ENCODE assay signal across 15 mouse cellular contexts in the genomic region with DNA sequence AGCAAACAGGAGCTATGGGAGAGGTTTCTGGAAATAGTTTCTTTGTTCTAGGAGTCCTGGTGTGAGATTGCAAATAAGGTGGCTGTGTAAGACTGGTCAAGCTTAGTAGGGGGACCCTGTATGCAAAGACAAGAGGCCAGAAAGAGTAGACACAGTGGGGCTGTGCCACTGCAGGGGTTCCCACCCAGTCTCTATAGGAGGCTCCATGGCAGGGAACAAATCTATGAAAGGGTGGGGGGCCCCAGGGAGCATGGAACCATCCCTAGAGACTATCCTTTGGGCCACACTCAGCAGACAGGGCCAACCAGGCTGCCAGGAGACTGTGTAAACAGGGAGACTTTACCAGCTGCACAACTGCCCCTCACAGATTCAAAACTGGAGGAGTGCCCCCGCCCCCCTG.
DNase-seq lines count a peak whose midpoint lies in the region; ATAC-seq and TF ChIP-seq lines count a peak whose summit lies in the region.
"Had no signal": no experiment of that assay in that cellular context is flagged by ENCODE, and none has a peak within 500 bp of the region (broad histone marks: within the 10 kb centered on the region; RNA-seq: fewer than 3 reads in every experiment).

No protein-coding gene starts in this region.

- peaks cover under 1% of the 10 kb centered on the region; the same call in 1 of the 2 replicates for H3K9me3 ChIP-seq in forebrain, embryonic 10.5 days
- H3K9me3 ChIP-seq in forebrain, embryonic 11.5 days (ENCODE audit: control insufficient read depth, low read length), result no peaks in the 10 kb centered on the region
- H3K9me3 ChIP-seq in kidney, postnatal 0 days (replicated peaks; ENCODE audit: low read length), result peaks cover 5% of the 10 kb centered on the region
- no peaks in the 10 kb centered on the region for H3K9me3 ChIP-seq in forebrain, postnatal 0 days (ENCODE audit: low read length)
- H3K9me3 ChIP-seq in midbrain, embryonic 13.5 days, result peaks cover under 1% of the 10 kb centered on the region; the same call in 1 of the 2 replicates
- H3K9me3 ChIP-seq: stomach, embryonic 15.5 days had no signal

- peaks cover 23% of the 10 kb centered on the region for H3K27me3 ChIP-seq in forebrain, embryonic 10.5 days (ENCODE audit: poor library complexity, severe bottlenecking)
- no peaks in the 10 kb centered on the region for H3K27me3 ChIP-seq in forebrain, embryonic 11.5 days (ENCODE audit: control insufficient read depth, insufficient read depth, low read length)
- no peaks in the 10 kb centered on the region for H3K27me3 ChIP-seq in kidney, postnatal 0 days (ENCODE audit: insufficient read depth, low read length)
- no peaks in the 10 kb centered on the region for H3K27me3 ChIP-seq in forebrain, postnatal 0 days (ENCODE audit: insufficient read depth, low read length)
- no peaks in the 10 kb centered on the region for H3K27me3 ChIP-seq in midbrain, embryonic 13.5 days
- H3K27me3 ChIP-seq: megakaryocyte, embryonic 14.5 days; stomach, embryonic 15.5 days had no signal

- no peaks in the 10 kb centered on the region for H3K36me3 ChIP-seq in forebrain, embryonic 10.5 days (replicated peaks)
- H3K36me3 ChIP-seq in forebrain, embryonic 11.5 days (ENCODE audit: control insufficient read depth, insufficient read depth, low read length), result no peaks in the 10 kb centered on the region
- H3K36me3 ChIP-seq in kidney, postnatal 0 days (ENCODE audit: insufficient read depth, low read length), result no peaks in the 10 kb centered on the region
- no peaks in the 10 kb centered on the region for H3K36me3 ChIP-seq in forebrain, postnatal 0 days (ENCODE audit: insufficient read depth)
- H3K36me3 ChIP-seq in midbrain, embryonic 13.5 days, result no peaks in the 10 kb centered on the region
- H3K36me3 ChIP-seq: stomach, embryonic 15.5 days had no signal

- ATAC-seq in forebrain, embryonic 11.5 days (replicated peaks; ENCODE audit: low FRiP score), result no peak
- ATAC-seq in kidney, postnatal 0 days (replicated peaks; ENCODE audit: low FRiP score, low read depth), result 0 out of 2 replicates have a peak, but pooled peaks have one; percentile 12
- ATAC-seq in forebrain, postnatal 0 days, result peak; percentile 28; the same call in 1 of the 2 replicates
- peak; percentile 49 for ATAC-seq in midbrain, embryonic 13.5 days
- ATAC-seq: intestine, postnatal 0 days had no signal

- DNase-seq in forebrain, embryonic 10.5 days (ENCODE audit: extremely low spot score, low spot score), result no peak
- DNase-seq in forebrain, embryonic 11.5 days (ENCODE audit: low spot score), result no peak
- DNase-seq in kidney, postnatal 0 days (ENCODE audit: low spot score), result no peak
- no peak for DNase-seq in kidney, adult 8-10 months
- no peak for DNase-seq in forebrain, postnatal 0 days
- DNase-seq in frontal cortex, adult 2 months (ENCODE audit: extremely low spot score in 1 of 2, low spot score in 1 of 2), result no peak
- DNase-seq in cerebellum, postnatal 4 days (ENCODE audit: low spot score in 2 of 2), result no peak
- DNase-seq: cerebellum, adult 2 months; heart, adult 18-20 months; heart, postnatal 10 days; thymus, postnatal 4 days had no signal

- no peak overlapping the region for H3K4me3 ChIP-seq in forebrain, embryonic 10.5 days
- H3K4me3 ChIP-seq in forebrain, embryonic 11.5 days (ENCODE audit: low read depth, low read length), result no peak overlapping the region
- no peak overlapping the region for H3K4me3 ChIP-seq in kidney, postnatal 0 days (replicated peaks; ENCODE audit: low read depth, low read length)
- H3K4me3 ChIP-seq in forebrain, postnatal 0 days (ENCODE audit: low read depth, low read length), result no peak overlapping the region
- no peak overlapping the region for H3K4me3 ChIP-seq in midbrain, embryonic 13.5 days (replicated peaks)
- H3K4me3 ChIP-seq: megakaryocyte, embryonic 14.5 days; stomach, embryonic 15.5 days had no signal

- H3K27ac ChIP-seq in forebrain, embryonic 10.5 days, result peak overlapping the region; percentile 64
- no peak overlapping the region for H3K27ac ChIP-seq in forebrain, embryonic 11.5 days (ENCODE audit: low read depth, low read length)
- no peak overlapping the region for H3K27ac ChIP-seq in kidney, postnatal 0 days
- H3K27ac ChIP-seq in forebrain, postnatal 0 days (ENCODE audit: low read depth, low read length), result no peak overlapping the region
- no peak overlapping the region for H3K27ac ChIP-seq in midbrain, embryonic 13.5 days
- H3K27ac ChIP-seq: stomach, embryonic 15.5 days had no signal

- no peak overlapping the region for H3K9ac ChIP-seq in forebrain, embryonic 11.5 days (ENCODE audit: low read length)
- H3K9ac ChIP-seq in kidney, postnatal 0 days (ENCODE audit: low read depth, low read length), result peak overlapping the region; percentile 27; the same call in 1 of the 2 replicates
- H3K9ac ChIP-seq in forebrain, postnatal 0 days, result no peak overlapping the region
- peak overlapping the region; percentile 19; the same call in 1 of the 2 replicates for H3K9ac ChIP-seq in midbrain, embryonic 13.5 days (replicated peaks)
- H3K9ac ChIP-seq: stomach, embryonic 15.5 days had no signal

- WGBS in forebrain, embryonic 10.5 days, result 88% methylated on average over 1 of the region's 1 CpGs
- 45% methylated on average over 1 of the region's 1 CpGs for WGBS in forebrain, embryonic 11.5 days
- 38% methylated on average over 1 of the region's 1 CpGs for WGBS in kidney, postnatal 0 days
- WGBS in forebrain, postnatal 0 days, result 64% methylated on average over 1 of the region's 1 CpGs
- 62% methylated on average over 1 of the region's 1 CpGs for WGBS in midbrain, embryonic 13.5 days

- TF ChIP-seq CTCF in kidney, postnatal 0 days (IDR thresholded peaks at IDR 0.05; ENCODE audit: low read depth), result no peak
- TF ChIP-seq CTCF in forebrain, postnatal 0 days (IDR thresholded peaks at IDR 0.05; ENCODE audit: low read depth), result no peak

- H3K4me2 ChIP-seq in forebrain, embryonic 11.5 days (ENCODE audit: low read depth, low read length, severe bottlenecking), result no peak overlapping the region
- H3K4me2 ChIP-seq in kidney, postnatal 0 days (ENCODE audit: low read length), result peak overlapping the region; percentile 10; the same call in 1 of the 2 replicates
- no peak overlapping the region for H3K4me2 ChIP-seq in forebrain, postnatal 0 days (ENCODE audit: low read depth)
- H3K4me2 ChIP-seq in midbrain, embryonic 13.5 days (replicated peaks), result no peak overlapping the region
- H3K4me2 ChIP-seq: stomach, embryonic 15.5 days had no signal

- H3K4me1 ChIP-seq in forebrain, embryonic 10.5 days, result peaks cover 22% of the 10 kb centered on the region
- peaks cover 6% of the 10 kb centered on the region; the same call in 1 of the 2 replicates for H3K4me1 ChIP-seq in forebrain, embryonic 11.5 days (replicated peaks; ENCODE audit: control insufficient read depth, insufficient read depth, low read length)
- no peaks in the 10 kb centered on the region for H3K4me1 ChIP-seq in kidney, postnatal 0 days (replicated peaks; ENCODE audit: insufficient read depth, low read length)
- no peaks in the 10 kb centered on the region for H3K4me1 ChIP-seq in forebrain, postnatal 0 days (ENCODE audit: insufficient read depth)
- peaks cover 17% of the 10 kb centered on the region for H3K4me1 ChIP-seq in midbrain, embryonic 13.5 days (replicated peaks)
- H3K4me1 ChIP-seq: megakaryocyte, embryonic 14.5 days; stomach, embryonic 15.5 days had no signal

Comparison
In these comparisons a context has a peak if more than half of its experiments do, and no peak if none do; other contexts are left out.
1. H3K9ac ChIP-seq: peak in kidney, postnatal 0 days (single experiment) and midbrain, embryonic 13.5 days (single experiment); none in forebrain, embryonic 11.5 days (single experiment) and forebrain, postnatal 0 days (single experiment).